Mouse (Mus musculus) G1E-ER4 (cell line): ENCODE results near the gene Itpkc. TPM values are rescaled to one million over a fixed set of nuclear protein-coding genes. Genes with fewer than 3 reads are reported as not detected.

Experiments used
- GATA1 ChIP-seq: IDR thresholded peaks from one replicate; pipeline ENCODE4 v1.8.0; 2012; ENCODE audit warnings: low read length, inconsistent platforms
- polyA plus RNA-seq: library from polyadenylated mRNA; stranded (reverse); fragments of >175 nt; gene quantifications from 2 replicates; pipeline ENCODE4 v1.2.3, GENCODE M21; 2012

The Itpkc gene
- polyA plus RNA-seq, 1 experiment: 5.7 TPM

- no peak for TF ChIP-seq GATA1
Observed at GRCm38 (mm10) chr7:27162780-27163449, 65.5 kb downstream of the Itpkc start.

GRCm38 (mm10) chr7:27161744-27162143 is 66.7 kb downstream of the Itpkc start:
- no peak for TF ChIP-seq GATA1

GRCm38 (mm10) chr7:27160921-27161320 is 67.5 kb downstream of the Itpkc start:
- no peak for TF ChIP-seq GATA1

GRCm38 (mm10) chr7:27159882-27160281 is 68.6 kb downstream of the Itpkc start:
- TF ChIP-seq GATA1: no peak

GRCm38 (mm10) chr7:27159256-27159655 is 69.2 kb downstream of the Itpkc start:
- TF ChIP-seq GATA1: no peak

GRCm38 (mm10) chr7:27158171-27158570 is 70.3 kb downstream of the Itpkc start:
- TF ChIP-seq GATA1: no peak

Other genes with a start within 250 kb of the Itpkc start
- gene Cyp2a12, start 199.6 kb downstream of the Itpkc start, polyA plus RNA-seq: not detected in 2 replicates
- gene Cyp2f2, start 108.8 kb downstream of the Itpkc start, polyA plus RNA-seq: not detected in 2 replicates
- not detected in 2 replicates for gene Cyp2t4, start 74.9 kb downstream of the Itpkc start, polyA plus RNA-seq
- gene Egln2, start 61.9 kb downstream of the Itpkc start, polyA plus RNA-seq: 155 and 188 TPM in 2 replicates
- 342 and 432 TPM in 2 replicates for gene Rab4b, start 49.8 kb downstream of the Itpkc start, polyA plus RNA-seq
- gene Gm21983, start 47.6 kb downstream of the Itpkc start, polyA plus RNA-seq: 0.31 TPM in 1 of 2 replicates, not detected in the other
- not detected in 2 replicates for gene Mia, start 47.5 kb downstream of the Itpkc start, polyA plus RNA-seq
- 8.2 and 10.3 TPM in 2 replicates for gene BC024978, start 32.9 kb downstream of the Itpkc start, polyA plus RNA-seq
- 727 and 966 TPM in 2 replicates for gene Snrpa, start 32.4 kb downstream of the Itpkc start, polyA plus RNA-seq
- gene Coq8b, start 4.4 kb upstream of the Itpkc start, polyA plus RNA-seq: 74.2 and 74.5 TPM in 2 replicates
- gene Numbl, start 29.8 kb upstream of the Itpkc start, polyA plus RNA-seq: 12.4 and 12.9 TPM in 2 replicates
- 1.5 TPM in 2 replicates for gene Ltbp4, start 109.0 kb upstream of the Itpkc start, polyA plus RNA-seq
- gene Shkbp1, start 127.4 kb upstream of the Itpkc start, polyA plus RNA-seq: 242 and 276 TPM in 2 replicates
- gene Gm20479, start 128.8 kb upstream of the Itpkc start, polyA plus RNA-seq: 1.4 and 2.1 TPM in 2 replicates
- 0.39 and 0.67 TPM in 2 replicates for gene Sptbn4, start 219.0 kb upstream of the Itpkc start, polyA plus RNA-seq
- gene Blvrb, start 219.3 kb upstream of the Itpkc start, polyA plus RNA-seq: 971 and 1,082 TPM in 2 replicates
- gene Sertad3, start 245.1 kb upstream of the Itpkc start, polyA plus RNA-seq: 39.7 and 45.0 TPM in 2 replicates